Mouse (Mus musculus) embryonic fibroblast, embryonic 13.5 days (primary cell): Measurements from ENCODE around the gene Gtpbp4.

Experiments
- CTCF ChIP-seq: IDR thresholded peaks from 2 replicates; pipeline ENCODE4 v1.5.1; 2011; ENCODE audit warnings: mild to moderate bottlenecking, control low read depth, low read length, moderate library complexity, borderline replicate concordance; ENCODE audit not compliant: insufficient read depth
- POLR2A ChIP-seq: IDR thresholded peaks from 2 replicates; pipeline ENCODE4 v1.6.1; 2011; ENCODE audit warnings: low read depth, mild to moderate bottlenecking, control low read depth, low read length, moderate library complexity

DNA sequence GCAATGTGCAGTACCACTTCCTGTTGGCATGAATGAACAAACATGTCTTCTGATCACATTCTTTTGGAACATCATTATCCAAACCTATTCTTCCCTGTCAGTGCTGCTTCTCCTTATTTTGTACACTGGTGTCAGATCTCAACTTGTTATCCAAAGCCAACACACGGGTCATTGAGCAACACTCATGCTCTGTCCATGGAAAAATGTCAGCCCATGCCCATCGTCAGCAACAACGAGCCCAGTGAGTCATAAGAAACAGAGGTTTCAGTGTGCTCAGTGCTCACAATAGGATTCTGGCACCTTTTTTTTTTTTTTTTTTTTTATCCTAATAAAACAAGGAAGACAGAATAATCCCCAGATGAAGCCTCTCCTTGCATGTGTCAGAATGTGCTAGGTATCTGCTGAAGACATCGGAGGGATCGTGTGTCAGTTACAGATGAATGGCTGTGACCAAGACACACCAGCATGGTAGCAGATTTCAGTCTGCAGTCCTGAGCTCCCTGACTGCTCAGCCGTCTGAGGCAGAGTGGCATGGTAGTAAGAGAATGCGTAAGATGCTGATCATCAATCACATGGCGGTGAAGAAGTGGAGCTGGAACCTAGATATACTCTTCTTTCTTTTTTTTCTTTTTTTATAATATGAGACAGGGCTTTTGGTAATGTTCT, 36.2 kb upstream of the Gtpbp4 start:
- TF ChIP-seq CTCF (no peak), POLR2A (no peak)
